Mouse (Mus musculus) myocyte (in vitro differentiated cells): ENCODE measurements around the gene Cnga1. TPM values are rescaled to one million over a fixed set of nuclear protein-coding genes. Genes with fewer than 3 reads are reported as not detected.

Experiments used
- H3K27me3 ChIP-seq: one replicate; pipeline ENCODE4 v1.6.1; 2011; ENCODE audit not compliant: control insufficient read depth, insufficient read depth, insufficient read length
- H3K36me3 ChIP-seq: one replicate; pipeline ENCODE4 v1.6.1; 2011; ENCODE audit not compliant: control insufficient read depth, insufficient read depth
- H3K4me2 ChIP-seq: one replicate; pipeline ENCODE4 v1.6.1; 2011; ENCODE audit warnings: low read depth, control low read depth
- H3K4me3 ChIP-seq: one replicate; pipeline ENCODE4 v1.5.1; 2011; ENCODE audit warnings: mild to moderate bottlenecking, control low read depth, moderate library complexity
- H3K79me2 ChIP-seq: one replicate; pipeline ENCODE4 v1.6.1; 2011; ENCODE audit not compliant: control insufficient read depth, insufficient read depth
- H3ac ChIP-seq: one replicate; pipeline ENCODE4 v1.6.1; 2011; ENCODE audit not compliant: control insufficient read depth, insufficient read length
- CEBPB ChIP-seq: IDR thresholded peaks from 2 replicates; pipeline ENCODE4 v1.6.1; 2011; ENCODE audit warnings: mild to moderate bottlenecking, moderate library complexity; ENCODE audit not compliant: poor library complexity, insufficient read depth, severe bottlenecking
- E2F4 ChIP-seq: IDR thresholded peaks from one replicate; pipeline ENCODE4 v1.6.1; 2011; ENCODE audit warnings: mild to moderate bottlenecking, control low read depth, moderate library complexity; ENCODE audit not compliant: insufficient read depth
- MAX ChIP-seq: IDR thresholded peaks from one replicate; pipeline ENCODE4 v1.6.1; 2011; ENCODE audit warnings: low read depth, mild to moderate bottlenecking, control low read depth
- MYOD1 ChIP-seq, 3 experiments: IDR thresholded peaks; one replicate each; pipeline ENCODE4 v1.6.1; 2011; ENCODE audit warnings: control low read depth in 2 of 3, low read depth in 2 of 3, mild to moderate bottlenecking in 2 of 3, moderate library complexity in 1 of 3; ENCODE audit not compliant: insufficient read length in 2 of 3, control insufficient read depth in 1 of 3
- MYOG ChIP-seq, 3 experiments: IDR thresholded peaks; one replicate each; pipeline ENCODE4 v1.6.1; 2011; ENCODE audit warnings: control low read depth in 2 of 3, low read depth in 2 of 3, mild to moderate bottlenecking in 2 of 3; ENCODE audit not compliant: insufficient read length in 2 of 3, control insufficient read depth in 1 of 3, insufficient read depth in 1 of 3
- POLR2A ChIP-seq: IDR thresholded peaks from one replicate; pipeline ENCODE4 v1.6.1; 2011; ENCODE audit warnings: low read depth, mild to moderate bottlenecking, control low read depth, moderate library complexity; ENCODE audit not compliant: insufficient read length
- POLR2AphosphoS2 ChIP-seq: IDR thresholded peaks from one replicate; pipeline ENCODE4 v1.6.1; 2011; ENCODE audit warnings: low read depth, control low read depth; ENCODE audit not compliant: insufficient read length
- REST ChIP-seq: IDR thresholded peaks from one replicate; pipeline ENCODE4 v1.6.1; 2011; ENCODE audit warnings: mild to moderate bottlenecking, control low read depth, moderate library complexity; ENCODE audit not compliant: insufficient read depth, insufficient read length
- SRF ChIP-seq: IDR thresholded peaks from one replicate; pipeline ENCODE4 v1.6.1; 2011; ENCODE audit warnings: low read depth; ENCODE audit not compliant: control insufficient read depth, insufficient read length
- TCF12 ChIP-seq: IDR thresholded peaks from one replicate; pipeline ENCODE4 v1.6.1; 2011; ENCODE audit warnings: mild to moderate bottlenecking, control low read depth; ENCODE audit not compliant: poor library complexity, insufficient read depth, severe bottlenecking
- TCF3 ChIP-seq: IDR thresholded peaks from one replicate; pipeline ENCODE4 v1.6.1; 2011; ENCODE audit warnings: low read depth, control low read depth; ENCODE audit not compliant: insufficient read length
- USF1 ChIP-seq: IDR thresholded peaks from one replicate; pipeline ENCODE4 v1.6.1; 2011; ENCODE audit warnings: low read depth, mild to moderate bottlenecking, control low read depth, moderate library complexity
- polyA plus RNA-seq: library from polyadenylated mRNA; unstranded; fragments of >200 nt; fragmentation: generic; extraction: Trizol; gene quantifications from one replicate; pipeline ENCODE4 v1.2.1, GENCODE M21; 2012; ENCODE audit warnings: missing spikeins

Cnga1 gene
- not detected for polyA plus RNA-seq

DNA sequence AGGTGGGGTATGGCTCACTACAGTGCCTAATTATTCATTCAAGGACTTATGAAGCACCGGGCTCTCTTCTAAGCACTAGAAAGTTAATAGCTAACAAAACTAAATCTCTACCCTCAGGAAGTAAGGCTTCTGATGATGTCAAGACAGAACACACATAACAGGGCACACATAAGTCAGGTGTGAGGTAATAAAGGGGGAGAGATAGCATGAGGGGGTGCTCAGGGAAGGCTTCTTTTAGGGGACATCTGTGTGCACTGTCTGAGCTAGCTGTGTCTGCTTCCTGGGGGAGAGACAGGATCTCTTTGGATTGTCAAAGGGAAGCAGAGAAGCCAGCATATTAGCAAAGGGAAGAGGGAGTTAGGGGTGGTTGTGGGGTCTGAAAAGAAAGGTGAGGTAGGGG, at the start of gene Cnga1:
Cnga1 (minus strand) TSS at position 101 of the 400 bp plus-strand sequence.
- TF ChIP-seq MYOD1 (IDR thresholded peaks at IDR 0.05; ENCODE audit: control insufficient read depth in 1 of 3, insufficient read length in 2 of 3, low read depth in 2 of 3): no peak
- TF ChIP-seq SRF: no peak
- TF ChIP-seq CEBPB: no peak
- no peak for TF ChIP-seq TCF12
- no peaks in the 10 kb centered on the region for H3K79me2 ChIP-seq

GRCm38 (mm10) chr5:72690516-72690915, 46.4 kb upstream of the Cnga1 start:
- Histone ChIP-seq H3K79me2 (no peaks in the 10 kb centered on the region), H3K27me3 (no peaks in the 10 kb centered on the region), H3ac (no peak overlapping the region), H3K36me3 (no peaks in the 10 kb centered on the region), H3K4me3 (no peak overlapping the region), H3K4me2 (no peak overlapping the region)
- TF ChIP-seq TCF3 (no peak), E2F4 (no peak), MAX (no peak), REST (no peak), TCF12 (no peak), SRF (no peak), CEBPB (no peak), MYOD1 (IDR thresholded peaks at IDR 0.05; ENCODE audit: control insufficient read depth in 1 of 3, insufficient read length in 2 of 3, low read depth in 2 of 3) (no peak), POLR2A (no peak), POLR2AphosphoS2 (no peak), MYOG (IDR thresholded peaks at IDR 0.05; ENCODE audit: control insufficient read depth in 1 of 3, insufficient read depth in 1 of 3, insufficient read length in 2 of 3, low read depth in 2 of 3) (no peak), USF1 (no peak)

More for the DNA sequence above, at the start of gene Cnga1:
- H3K27me3 ChIP-seq: peaks cover 3% of the 10 kb centered on the region
- no peak within 1 kb of the TSS for H3K4me2 ChIP-seq
- no peak within 1 kb of the TSS for H3K4me3 ChIP-seq
- no peaks in the 10 kb centered on the region for H3K36me3 ChIP-seq
- no peak within 1 kb of the TSS for H3ac ChIP-seq

DNA sequence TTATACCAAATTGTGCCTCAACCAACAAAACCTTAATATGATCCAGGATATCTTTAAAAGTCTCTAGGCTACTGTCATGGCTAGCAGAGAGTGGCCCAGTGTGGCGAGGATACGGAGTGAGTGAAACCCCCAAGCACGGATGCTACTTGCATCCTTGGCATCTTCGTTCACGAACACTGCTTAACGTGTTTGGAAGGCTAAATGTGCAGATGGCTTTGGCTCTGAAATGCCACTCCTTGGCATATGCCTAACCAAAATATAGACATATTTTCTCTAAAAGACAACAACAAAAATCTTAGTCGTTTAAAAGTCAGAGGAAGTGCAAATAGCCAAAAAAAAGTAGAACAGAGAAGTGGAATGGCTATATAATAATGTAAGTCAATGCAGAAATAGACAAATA, 45.5 kb upstream of the Cnga1 start:
- Histone ChIP-seq H3K79me2 (no peaks in the 10 kb centered on the region), H3K27me3 (no peaks in the 10 kb centered on the region), H3K4me2 (no peak overlapping the region), H3ac (no peak overlapping the region), H3K4me3 (no peak overlapping the region), H3K36me3 (no peaks in the 10 kb centered on the region)
- TF ChIP-seq MYOG (IDR thresholded peaks at IDR 0.05; ENCODE audit: control insufficient read depth in 1 of 3, insufficient read depth in 1 of 3, insufficient read length in 2 of 3, low read depth in 2 of 3): no peak
- TF ChIP-seq CEBPB: no peak
- no peak for TF ChIP-seq MAX
- TF ChIP-seq TCF3: no peak
- TF ChIP-seq POLR2AphosphoS2: no peak
- TF ChIP-seq REST: no peak
- TF ChIP-seq TCF12: no peak
- TF ChIP-seq SRF: no peak
- no peak for TF ChIP-seq E2F4
- no peak for TF ChIP-seq USF1
- no peak for TF ChIP-seq MYOD1 (IDR thresholded peaks at IDR 0.05; ENCODE audit: control insufficient read depth in 1 of 3, insufficient read length in 2 of 3, low read depth in 2 of 3)
- TF ChIP-seq POLR2A: no peak

GRCm38 (mm10) chr5:72681451-72681850, 37.4 kb upstream of the Cnga1 start:
- TF ChIP-seq E2F4: no peak
- H3ac ChIP-seq: no peak overlapping the region
- H3K27me3 ChIP-seq: no peaks in the 10 kb centered on the region
- no peaks in the 10 kb centered on the region for H3K36me3 ChIP-seq
- no peak overlapping the region for H3K4me3 ChIP-seq
- no peak overlapping the region for H3K4me2 ChIP-seq
- H3K79me2 ChIP-seq: no peaks in the 10 kb centered on the region

- no peak for TF ChIP-seq TCF12
- TF ChIP-seq MAX: no peak
- TF ChIP-seq SRF: no peak
- TF ChIP-seq POLR2AphosphoS2: no peak
- no peak for TF ChIP-seq MYOD1 (IDR thresholded peaks at IDR 0.05; ENCODE audit: control insufficient read depth in 1 of 3, insufficient read length in 2 of 3, low read depth in 2 of 3)
- TF ChIP-seq USF1: no peak
- TF ChIP-seq E2F4: no peak
- H3K4me2 ChIP-seq: no peak overlapping the region
- H3K36me3 ChIP-seq: no peaks in the 10 kb centered on the region
- H3ac ChIP-seq: no peak overlapping the region
- H3K4me3 ChIP-seq: no peak overlapping the region
- H3K79me2 ChIP-seq: no peaks in the 10 kb centered on the region
- H3K27me3 ChIP-seq: no peaks in the 10 kb centered on the region
Measured at GRCm38 (mm10) chr5:72674994-72675542, 31.0 kb upstream of the Cnga1 start.
